Mouse (Mus musculus) urinary bladder, postnatal 10 days (tissue): ENCODE measurements around the gene Mesd.
"Not testable (repeated sequence)": the region's sequence is repeated elsewhere in the genome, so short reads cannot be mapped to it uniquely, and the experiment has no call there.

Experiments used
- DNase-seq: peaks from one replicate; pipeline ENCODE4 v3.0.0; 2022; ENCODE audit warnings: low spot score

Mesd gene

GRCm38 (mm10) chr7:83878676-83879448 is 5.4 kb upstream of the Mesd start:
- no peak for DNase-seq

DNA sequence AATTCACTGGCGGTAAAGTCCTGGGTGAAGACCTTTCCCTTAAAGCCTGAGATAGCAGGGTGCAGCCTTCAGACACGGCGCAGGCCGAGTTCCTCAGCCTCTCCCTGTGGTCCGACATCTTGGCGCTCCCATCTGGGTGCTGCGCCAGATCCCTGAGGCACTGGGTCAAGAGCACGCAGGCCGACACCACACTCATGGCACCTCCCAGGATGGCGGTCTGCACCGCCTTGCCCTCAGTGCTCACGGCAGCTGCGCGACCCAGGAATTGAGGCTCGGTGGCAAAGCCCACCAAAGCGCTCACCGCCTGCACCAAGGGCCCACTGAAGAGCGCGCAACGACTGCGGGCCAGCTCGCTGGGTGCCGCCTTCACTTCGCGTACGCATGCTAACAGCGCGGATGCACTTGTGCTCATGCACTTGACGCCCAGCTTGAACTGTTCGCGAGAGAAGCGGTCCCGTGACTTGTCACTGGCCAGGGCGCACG is 2.1 kb upstream of the Mesd start:
- DNase-seq = no peak

DNA sequence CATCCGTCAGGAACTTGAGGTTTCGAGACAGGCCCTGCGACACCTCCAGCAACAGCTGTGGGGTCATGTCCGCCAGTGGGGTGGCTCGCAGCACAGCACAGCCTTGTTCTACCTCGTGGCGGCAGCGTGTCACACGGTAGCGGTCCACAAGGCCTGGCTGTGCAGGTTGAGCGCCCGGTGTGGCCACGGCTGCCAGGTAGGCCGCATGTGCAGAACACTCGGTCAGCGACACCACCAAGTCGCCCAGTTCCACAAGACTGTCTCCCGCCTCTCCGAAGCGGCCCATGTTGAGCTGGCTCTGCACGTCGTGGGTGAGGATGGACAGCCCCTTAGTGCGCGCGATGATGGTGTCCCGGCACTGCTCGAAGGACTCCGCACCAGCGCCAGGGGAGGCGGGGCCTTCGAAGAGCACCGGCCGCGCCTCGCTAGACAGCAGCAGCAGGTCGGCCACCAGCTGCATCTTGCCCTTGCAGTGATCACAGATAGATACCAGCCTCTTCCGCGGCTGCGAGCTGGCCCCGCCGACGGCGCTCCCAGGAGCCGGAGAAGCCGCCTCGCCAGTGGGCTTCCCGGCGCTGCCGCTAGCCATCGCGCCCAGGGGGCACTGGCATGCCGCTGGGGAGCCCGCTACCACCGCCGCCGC is 1.5 kb upstream of the Mesd start:
- DNase-seq = no peak

GRCm38 (mm10) chr7:83883276-83884020 is 818 bp upstream of the Mesd start:
- DNase-seq = peak; percentile 35

DNA sequence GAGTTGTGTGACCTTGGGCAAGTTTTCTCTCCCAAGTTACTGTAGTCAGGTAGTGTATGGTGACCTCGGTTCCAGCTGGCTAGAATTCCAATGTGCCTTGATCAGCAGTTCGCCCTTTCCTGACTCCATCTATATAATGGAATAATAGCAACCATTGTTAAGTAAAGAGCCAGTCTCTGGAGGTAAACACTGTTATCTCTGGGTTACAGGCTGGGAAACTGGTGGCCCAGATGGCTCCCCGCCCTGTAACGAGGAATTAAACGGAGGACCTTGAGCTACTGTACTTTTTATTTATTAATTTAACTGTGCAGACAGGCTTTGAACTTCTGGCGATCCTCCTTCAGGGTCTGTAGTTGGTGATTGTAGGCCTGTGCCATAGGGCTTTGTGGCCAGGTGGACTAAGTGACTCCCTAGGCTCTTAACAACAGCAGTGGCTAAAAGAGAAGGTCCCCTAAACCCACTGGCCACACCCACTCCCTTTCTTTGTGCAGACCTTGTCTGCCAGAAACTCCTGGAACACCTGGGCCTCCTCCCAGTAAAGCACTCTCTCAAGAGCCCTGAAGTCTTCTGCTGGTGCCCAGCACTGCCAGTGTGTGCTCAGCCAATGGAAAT is 761 bp downstream of the Mesd start:
- DNase-seq = no peak

- no peak for DNase-seq
These were observed 1.6 kb downstream of the Mesd start for GRCm38 (mm10) chr7:83885835-83886234.

GRCm38 (mm10) chr7:83886366-83887129 is 2.3 kb downstream of the Mesd start:
- no peak for DNase-seq

GRCm38 (mm10) chr7:83889383-83889782 is 5.1 kb downstream of the Mesd start:
- no peak for DNase-seq

GRCm38 (mm10) chr7:83889946-83890345 is 5.7 kb downstream of the Mesd start:
- DNase-seq = not testable (repeated sequence)

GRCm38 (mm10) chr7:83891433-83892332 is 7.4 kb downstream of the Mesd start:
- DNase-seq = peak; percentile 93

DNA sequence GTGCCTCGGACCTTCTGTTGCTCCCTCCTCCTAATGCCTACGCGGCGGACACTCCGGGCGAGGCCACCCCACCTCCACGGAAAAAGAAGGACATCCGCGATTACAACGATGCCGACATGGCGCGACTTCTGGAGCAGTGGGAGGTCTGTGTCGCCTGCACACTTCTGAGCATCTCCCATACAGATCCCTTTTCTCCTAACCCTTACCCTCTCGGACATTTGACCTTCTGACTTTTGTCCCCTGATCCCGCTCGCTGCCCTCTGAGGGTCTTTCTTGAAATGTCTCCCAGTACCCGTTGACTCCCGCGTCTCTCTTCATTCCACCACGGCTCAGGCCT is 8.0 kb downstream of the Mesd start:
- DNase-seq = no peak

DNA sequence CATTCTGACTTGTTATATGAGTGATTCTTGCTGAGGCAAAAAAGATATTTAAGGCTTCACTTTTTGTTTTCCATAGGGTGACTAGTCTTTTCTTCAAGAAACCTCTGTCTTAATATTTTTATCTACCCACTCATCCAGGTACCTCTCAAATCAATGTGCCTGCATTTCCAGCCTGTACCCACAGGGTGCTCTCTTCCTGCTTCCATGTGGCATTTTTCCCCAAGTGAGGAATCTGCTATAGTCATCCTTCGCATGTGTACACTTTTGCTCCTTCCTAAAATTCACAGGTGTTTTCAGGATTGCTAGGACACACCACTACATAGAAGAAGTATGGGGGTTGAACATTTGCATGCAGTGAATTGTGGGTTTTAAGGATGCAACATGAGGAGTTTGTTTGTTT is 10.1 kb downstream of the Mesd start:
- no peak for DNase-seq

- DNase-seq = no peak
These were observed 11.9 kb downstream of the Mesd start for GRCm38 (mm10) chr7:83896077-83896740.

DNA sequence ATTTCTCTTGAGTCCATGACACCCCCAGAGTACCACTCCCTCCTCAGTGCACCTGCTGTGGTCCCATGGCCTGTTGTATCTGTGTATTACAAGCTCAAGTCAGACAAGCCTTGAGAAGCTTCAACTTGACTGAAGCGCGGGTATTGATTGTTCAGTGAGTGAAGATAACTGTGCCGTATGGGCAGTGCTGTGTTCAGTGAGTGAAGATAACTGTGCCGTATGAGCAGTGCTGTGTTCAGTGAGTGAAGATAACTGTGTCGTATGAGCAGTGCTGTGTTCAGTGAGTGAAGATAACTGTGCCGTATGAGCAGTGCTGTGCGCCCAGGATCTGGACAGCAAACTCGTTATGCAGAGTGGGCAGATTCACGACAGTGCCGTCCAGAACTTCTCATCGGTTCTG is 14.0 kb downstream of the Mesd start:
- no peak for DNase-seq

- DNase-seq = no peak
These were observed 16.3 kb downstream of the Mesd start for GRCm38 (mm10) chr7:83900519-83900918.

DNA sequence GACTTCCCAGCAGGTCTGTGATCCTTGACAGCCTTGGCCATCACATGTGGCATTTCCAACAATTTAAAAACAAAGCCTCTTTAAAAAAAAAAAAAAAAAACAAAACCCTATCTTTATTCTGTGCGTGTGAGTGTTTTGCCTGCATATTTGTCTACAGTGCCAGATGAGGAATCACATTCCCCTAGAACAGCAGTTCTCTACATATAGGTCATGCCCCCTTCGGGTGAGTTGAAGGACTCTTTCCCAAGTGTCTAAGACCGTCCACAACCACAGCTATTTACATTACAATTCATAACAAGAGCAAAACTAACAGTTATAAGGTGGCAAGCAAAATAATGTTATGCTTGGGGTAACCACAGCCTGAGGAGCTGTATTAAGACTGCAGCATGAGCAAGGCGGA is 17.2 kb downstream of the Mesd start:
- DNase-seq = no peak

GRCm38 (mm10) chr7:83902296-83903145 is 18.3 kb downstream of the Mesd start:
- DNase-seq = no peak

- no peak for DNase-seq
These were observed 20.6 kb downstream of the Mesd start for GRCm38 (mm10) chr7:83904831-83905230.

DNA sequence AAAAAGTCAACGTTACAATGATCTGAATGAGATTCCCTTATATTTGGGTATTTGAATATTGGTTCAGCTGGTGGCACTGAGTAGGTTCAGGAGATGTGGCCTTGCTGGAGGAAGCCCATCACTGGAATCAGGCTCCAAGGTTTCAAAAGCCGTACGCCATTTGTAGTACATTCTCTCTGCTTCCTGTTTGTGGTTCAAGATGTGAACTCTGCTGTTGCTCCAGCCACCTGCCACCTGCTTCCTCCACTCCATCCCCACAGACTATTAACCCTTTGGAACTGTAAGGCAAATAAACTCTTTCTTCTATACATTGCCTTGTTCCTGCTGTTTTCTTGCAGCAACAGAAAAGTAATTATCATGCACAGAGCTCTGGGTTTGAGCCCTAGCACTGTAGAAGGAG is 27.6 kb downstream of the Mesd start:
- DNase-seq = no peak
